ENCODE assay signal across 8 mouse cellular contexts in the genomic region with DNA sequence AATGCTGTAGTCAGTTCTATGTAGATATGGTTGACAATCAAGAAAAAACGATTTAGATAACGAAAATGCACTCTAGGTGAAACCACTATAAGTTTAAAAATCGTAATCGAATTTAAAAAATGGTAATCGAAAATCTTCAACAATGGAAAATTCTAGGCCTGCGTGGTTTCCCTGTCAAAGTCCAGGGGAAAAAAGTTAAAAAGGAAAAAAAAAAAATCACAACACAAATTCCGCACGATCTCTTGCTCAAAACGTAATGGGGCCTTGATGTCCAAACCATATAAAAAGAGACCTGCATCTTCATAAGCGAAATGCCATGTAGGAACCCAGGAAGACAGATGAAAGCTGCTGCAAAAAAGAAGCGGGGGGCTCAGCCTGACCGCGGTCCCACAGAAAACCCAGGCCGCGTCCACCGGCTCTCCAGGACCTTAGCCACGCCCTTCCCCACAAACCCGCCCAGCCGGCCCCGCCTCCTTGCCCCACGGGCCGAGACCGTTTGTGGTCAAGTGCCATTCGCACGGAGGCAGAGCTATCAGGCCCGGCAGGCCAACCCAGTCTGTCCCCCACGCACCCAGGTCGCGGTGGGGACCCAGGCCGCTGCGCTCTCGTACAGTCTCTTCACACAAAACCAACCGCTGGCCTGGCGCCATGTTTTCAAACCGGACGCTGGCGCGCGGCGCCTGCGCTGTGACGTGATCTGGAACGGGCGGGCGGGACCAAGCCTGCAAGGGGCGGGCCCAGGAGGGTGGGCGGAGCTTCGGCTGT. TPM values are rescaled to one million over a fixed set of nuclear protein-coding genes. Genes with fewer than 3 reads are reported as not detected.
A peak's percentile ranks its signal among the peaks of the same experiment; 100 is the strongest.
DNase-seq lines count a peak whose midpoint lies in the region; ATAC-seq and TF ChIP-seq lines count a peak whose summit lies in the region.

A gene (minus strand): TSS at position 687 of the 765 bp plus-strand sequence.

- peak; percentile 96 for DNase-seq in Muller cell, postnatal 12 days (ENCODE audit: inconsistent ontology term)
- peak; percentile 83 for DNase-seq in cerebellum, adult 9-11 months
- DNase-seq in frontal cortex, adult 2 months (ENCODE audit: extremely low spot score in 1 of 2, low spot score in 1 of 2) = peak; percentile 52 to 86
- peak; percentile 94 for DNase-seq in hindbrain, embryonic 10.5 days (ENCODE audit: low spot score)
- DNase-seq in layer of hippocampus, adult 9-10 months (ENCODE audit: low spot score) = peak; percentile 79
- DNase-seq in ovary, adult 18-20 months (ENCODE audit: low spot score) = peak; percentile 81
- DNase-seq in thymus, adult 2 months = peak; percentile 92

- peak within 1 kb of the TSS; percentile 86 for H3K4me3 ChIP-seq in hindbrain, embryonic 10.5 days
- peak within 1 kb of the TSS; percentile 87 for H3K4me3 ChIP-seq in lung, embryonic 16.5 days (ENCODE audit: low read length)
- peak within 1 kb of the TSS; percentile 100 for H3K4me3 ChIP-seq in thymus, adult 2 months (ENCODE audit: control insufficient read depth, insufficient read depth, low read length)

- no peak for TF ChIP-seq POLR2A in thymus, adult 2 months (IDR thresholded peaks at IDR 0.05; ENCODE audit: control insufficient read depth, extremely low read depth, insufficient read depth, low read length, poor library complexity)

- H3K4me1 ChIP-seq in hindbrain, embryonic 10.5 days (replicated peaks) = peaks cover 7% of the 10 kb centered on the region; the same call in 1 of the 2 replicates
- no peaks in the 10 kb centered on the region for H3K4me1 ChIP-seq in lung, embryonic 16.5 days (replicated peaks; ENCODE audit: control insufficient read depth, insufficient read depth, low read length)
- no peaks in the 10 kb centered on the region for H3K4me1 ChIP-seq in thymus, adult 2 months (replicated peaks; ENCODE audit: control insufficient read depth, insufficient read depth, low read length)

- 4% methylated on average over 48 of the region's 48 CpGs for WGBS in hindbrain, embryonic 10.5 days
- WGBS in lung, embryonic 16.5 days = 2% methylated on average over 48 of the region's 48 CpGs
- WGBS in thymus, adult 2 months = 4% methylated on average over 48 of the region's 48 CpGs

- peak within 1 kb of the TSS; percentile 99 for H3K27ac ChIP-seq in hindbrain, embryonic 10.5 days
- H3K27ac ChIP-seq in lung, embryonic 16.5 days (ENCODE audit: low read length) = peak within 1 kb of the TSS; percentile 95
- peak within 1 kb of the TSS; percentile 35; the same call in 1 of the 2 replicates for H3K27ac ChIP-seq in thymus, adult 2 months (ENCODE audit: control insufficient read depth, insufficient read depth, low read length)

- peaks cover 17% of the 10 kb centered on the region for H3K36me3 ChIP-seq in hindbrain, embryonic 10.5 days
- H3K36me3 ChIP-seq in lung, embryonic 16.5 days (ENCODE audit: control insufficient read depth, insufficient read depth, low read length) = peaks cover 3% of the 10 kb centered on the region; the same call in 1 of the 2 replicates
- peaks cover 4% of the 10 kb centered on the region; the same call in 1 of the 2 replicates for H3K36me3 ChIP-seq in thymus, adult 2 months (ENCODE audit: control insufficient read depth, insufficient read depth, low read length)

- H3K9ac ChIP-seq in lung, embryonic 16.5 days (ENCODE audit: low read length) = peak within 1 kb of the TSS; percentile 91

- 0 out of 2 replicates have a peak, but pooled peaks have one; percentile 31 for TF ChIP-seq CTCF in thymus, adult 2 months (IDR thresholded peaks at IDR 0.05; ENCODE audit: borderline replicate concordance, control insufficient read depth, extremely low read depth, insufficient read depth, low read length, poor library complexity)

- no peaks in the 10 kb centered on the region for H3K27me3 ChIP-seq in hindbrain, embryonic 10.5 days (ENCODE audit: insufficient read depth, poor library complexity, severe bottlenecking)
- no peaks in the 10 kb centered on the region for H3K27me3 ChIP-seq in lung, embryonic 16.5 days (ENCODE audit: control insufficient read depth, insufficient read depth, low read depth, low read length)
- no peaks in the 10 kb centered on the region for H3K27me3 ChIP-seq in thymus, adult 2 months (ENCODE audit: control insufficient read depth, insufficient read depth, low read length)

- ATAC-seq in lung, embryonic 16.5 days (ENCODE audit: low read depth) = peak; percentile 98

- H3K9me3 ChIP-seq in hindbrain, embryonic 10.5 days = no peaks in the 10 kb centered on the region
- no peaks in the 10 kb centered on the region for H3K9me3 ChIP-seq in lung, embryonic 16.5 days (ENCODE audit: control insufficient read depth, low read length)

- peak within 1 kb of the TSS; percentile 70 for H3K4me2 ChIP-seq in lung, embryonic 16.5 days (ENCODE audit: low read depth, low read length)

RNA-seq across cellular contexts. Expression of the gene that starts here (rescaled TPM):
- 1.6 and 1.9 TPM in 2 replicates for polyA plus RNA-seq in frontal cortex, adult 2 months (2012; rRNA removed)
- 17.0 and 22.8 TPM in 2 replicates for polyA plus RNA-seq in hindbrain, embryonic 10.5 days (2016; fragmentation: Nextera tagmentation; extraction: Ambion mirVana)
- 14.9 and 15.8 TPM in 2 replicates for polyA plus RNA-seq in lung, embryonic 16.5 days (2015; fragmentation: Nextera tagmentation; extraction: Ambion mirVana)
- polyA plus RNA-seq in thymus, adult 2 months (2012; rRNA removed) = 11.1 and 13.6 TPM in 2 replicates

Comparison
In these comparisons a context has a peak if more than half of its experiments do, and no peak if none do; other contexts are left out.
1. Peak in every context shown above with its lines: DNase-seq, ATAC-seq, H3K4me3 ChIP-seq and H3K27ac ChIP-seq.
2. H3K27ac ChIP-seq: peak in every context shown above with its lines; median percentile 99 in hindbrain, embryonic 10.5 days; 95 in lung, embryonic 16.5 days; 35 in thymus, adult 2 months.